ENCODE assay signal across 11 mouse cellular contexts in the genomic region with DNA sequence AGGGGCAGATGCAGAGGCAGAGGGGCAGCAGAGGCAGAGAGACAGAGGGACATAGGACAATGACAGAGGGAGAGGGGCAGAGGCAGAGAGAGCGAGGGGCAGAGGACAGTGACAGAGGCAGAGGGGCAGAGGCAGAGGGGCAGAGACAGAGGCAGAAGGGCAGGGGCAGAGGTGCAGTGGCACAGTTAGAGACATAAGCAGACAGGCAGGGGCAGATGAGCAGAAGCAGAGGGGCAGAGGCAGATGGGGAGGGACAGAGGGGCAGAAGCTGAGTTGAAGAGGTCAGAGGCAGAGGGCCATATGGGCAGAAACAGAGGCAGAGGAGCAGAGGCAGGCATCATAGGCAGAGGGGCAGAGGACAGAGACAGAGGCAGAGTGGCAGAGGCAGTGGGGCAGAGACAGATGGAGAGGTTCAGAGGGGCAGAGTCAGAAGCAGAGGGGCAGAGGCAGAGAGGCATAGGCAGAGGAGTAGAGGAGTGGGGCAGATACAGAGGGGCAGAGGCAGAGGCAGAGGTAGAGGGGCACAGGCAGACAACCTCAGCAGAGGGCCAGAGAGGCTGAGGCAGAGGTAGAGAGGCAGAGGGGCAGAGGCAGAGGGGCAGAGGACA. TPM values are rescaled to one million over a fixed set of nuclear protein-coding genes. Genes with fewer than 3 reads are reported as not detected.
A peak's percentile ranks its signal among the peaks of the same experiment; 100 is the strongest.
DNase-seq lines count a peak whose midpoint lies in the region; ATAC-seq and TF ChIP-seq lines count a peak whose summit lies in the region.
"Had no signal": no experiment of that assay in that cellular context is flagged by ENCODE, and none has a peak within 500 bp of the region (broad histone marks: within the 10 kb centered on the region; RNA-seq: fewer than 3 reads in every experiment).

No protein-coding gene starts in this region.

- H3K9ac ChIP-seq in heart, embryonic 13.5 days = no peak overlapping the region
- no peak overlapping the region for H3K9ac ChIP-seq in forebrain, embryonic 12.5 days
- H3K9ac ChIP-seq in hindbrain, postnatal 0 days (replicated peaks; ENCODE audit: low read length) = no peak overlapping the region
- no peak overlapping the region for H3K9ac ChIP-seq in midbrain, embryonic 16.5 days (ENCODE audit: low read depth, low read length)

- WGBS in heart, embryonic 13.5 days = 67% methylated on average over 1 of the region's 1 CpGs
- 75% methylated on average over 1 of the region's 1 CpGs for WGBS in forebrain, embryonic 12.5 days
- WGBS in hindbrain, postnatal 0 days = 85% methylated on average over 1 of the region's 1 CpGs
- WGBS in midbrain, embryonic 16.5 days = 83% methylated on average over 1 of the region's 1 CpGs

- no peak for DNase-seq in heart, postnatal 14 days
- DNase-seq in hindbrain, postnatal 0 days (ENCODE audit: low spot score) = no peak
- no peak for DNase-seq in right cerebral cortex, postnatal 10 days (ENCODE audit: low spot score in 2 of 2)
- no peak for DNase-seq in gastrocnemius, adult 8-10 months (ENCODE audit: low spot score in 2 of 2)
- no peak for DNase-seq in right cerebral cortex, adult 18-20 months
- DNase-seq: cerebellum, adult 2 months; gastrocnemius, postnatal 10 days had no signal

- H3K27ac ChIP-seq in heart, embryonic 13.5 days (replicated peaks) = no peak overlapping the region
- no peak overlapping the region for H3K27ac ChIP-seq in forebrain, embryonic 12.5 days
- no peak overlapping the region for H3K27ac ChIP-seq in hindbrain, postnatal 0 days
- H3K27ac ChIP-seq in midbrain, embryonic 16.5 days (ENCODE audit: low read length) = no peak overlapping the region

- peak; percentile 42; the same call in 1 of the 2 replicates for ATAC-seq in heart, embryonic 13.5 days (ENCODE audit: extremely low read depth, insufficient number of reproducible peaks, low FRiP score, low TSS enrichment)
- ATAC-seq in forebrain, embryonic 12.5 days (ENCODE audit: low FRiP score) = peak; percentile 53; the same call in 1 of the 2 replicates
- ATAC-seq in hindbrain, postnatal 0 days = peak; percentile 63
- peak; percentile 58 for ATAC-seq in midbrain, embryonic 16.5 days

- H3K27me3 ChIP-seq in heart, embryonic 13.5 days (replicated peaks) = peaks cover 54% of the 10 kb centered on the region
- H3K27me3 ChIP-seq in forebrain, embryonic 12.5 days = peaks cover 56% of the 10 kb centered on the region
- no peaks in the 10 kb centered on the region; the same call in 1 of the 2 replicates for H3K27me3 ChIP-seq in hindbrain, postnatal 0 days (ENCODE audit: insufficient read depth, low read length)
- no peaks in the 10 kb centered on the region for H3K27me3 ChIP-seq in midbrain, embryonic 16.5 days (ENCODE audit: control insufficient read depth, insufficient read depth, low read depth, low read length)
- H3K27me3 ChIP-seq: CH12.LX had no signal

- intact Hi-C loops in heart, postnatal 14 days (cut with DNase I) = no loop called here

- TF ChIP-seq CTCF in hindbrain, postnatal 0 days (IDR thresholded peaks at IDR 0.05; ENCODE audit: low read depth) = no peak

- no peak overlapping the region for H3K4me3 ChIP-seq in heart, embryonic 13.5 days
- no peak overlapping the region for H3K4me3 ChIP-seq in forebrain, embryonic 12.5 days (replicated peaks)
- no peak overlapping the region for H3K4me3 ChIP-seq in hindbrain, postnatal 0 days (ENCODE audit: low read length)
- H3K4me3 ChIP-seq in midbrain, embryonic 16.5 days (ENCODE audit: low read depth, low read length) = no peak overlapping the region

- no peaks in the 10 kb centered on the region for H3K4me1 ChIP-seq in heart, embryonic 13.5 days
- no peaks in the 10 kb centered on the region for H3K4me1 ChIP-seq in forebrain, embryonic 12.5 days
- no peaks in the 10 kb centered on the region for H3K4me1 ChIP-seq in hindbrain, postnatal 0 days (ENCODE audit: insufficient read depth, low read length)
- no peaks in the 10 kb centered on the region for H3K4me1 ChIP-seq in midbrain, embryonic 16.5 days (ENCODE audit: control insufficient read depth, insufficient read depth, low read length)

- no peak overlapping the region for H3K4me2 ChIP-seq in heart, embryonic 13.5 days
- H3K4me2 ChIP-seq in forebrain, embryonic 12.5 days = no peak overlapping the region
- no peak overlapping the region for H3K4me2 ChIP-seq in hindbrain, postnatal 0 days (ENCODE audit: low read depth, low read length)
- no peak overlapping the region for H3K4me2 ChIP-seq in midbrain, embryonic 16.5 days (ENCODE audit: low read length)

- no peaks in the 10 kb centered on the region for H3K9me3 ChIP-seq in heart, embryonic 13.5 days
- H3K9me3 ChIP-seq in forebrain, embryonic 12.5 days = no peaks in the 10 kb centered on the region
- H3K9me3 ChIP-seq in hindbrain, postnatal 0 days (ENCODE audit: low read length) = no peaks in the 10 kb centered on the region
- no peaks in the 10 kb centered on the region for H3K9me3 ChIP-seq in midbrain, embryonic 16.5 days (replicated peaks; ENCODE audit: control insufficient read depth, low read length, poor library complexity, severe bottlenecking)

- H3K36me3 ChIP-seq in heart, embryonic 13.5 days = no peaks in the 10 kb centered on the region
- H3K36me3 ChIP-seq in forebrain, embryonic 12.5 days (replicated peaks) = no peaks in the 10 kb centered on the region
- no peaks in the 10 kb centered on the region; the same call in 1 of the 2 replicates for H3K36me3 ChIP-seq in hindbrain, postnatal 0 days (ENCODE audit: insufficient read depth, low read length)
- H3K36me3 ChIP-seq in midbrain, embryonic 16.5 days (ENCODE audit: control insufficient read depth, insufficient read depth, low read length) = no peaks in the 10 kb centered on the region

RNA-seq across cellular contexts. Expression of gene Atg4a, which starts 40.3 kb away (rescaled TPM):
- polyA plus RNA-seq in heart, embryonic 13.5 days (2015; fragmentation: Nextera tagmentation; extraction: Ambion mirVana) = 11.9 and 14.3 TPM in 2 replicates
- 10 to 100 TPM; 10.8 to 12.8 TPM for total RNA-seq in heart, postnatal 14 days (2021)
- polyA plus RNA-seq in forebrain, embryonic 12.5 days (2016; fragmentation: Nextera tagmentation; extraction: Ambion mirVana) = 12.3 and 13.8 TPM in 2 replicates
- 4.8 and 20.7 TPM in 2 replicates for total RNA-seq in hindbrain, postnatal 0 days (2014; rRNA removed)
- 11.9 and 14.1 TPM in 2 replicates for polyA plus RNA-seq in hindbrain, postnatal 0 days (2015; fragmentation: Nextera tagmentation; extraction: Ambion mirVana)
- 8.1 and 8.9 TPM in 2 replicates for polyA plus RNA-seq in midbrain, embryonic 16.5 days (2015; fragmentation: Nextera tagmentation; extraction: Ambion mirVana)
- 10 to 100 TPM; 18.2 to 29.3 (median 24.1) TPM for total RNA-seq in gastrocnemius, adult 8-10 months (2022)

RNA-seq across cellular contexts. Expression of gene Psmd10, which starts 40.5 kb away (rescaled TPM):
- 30.4 and 39.4 TPM in 2 replicates for polyA plus RNA-seq in heart, embryonic 13.5 days (2015; fragmentation: Nextera tagmentation; extraction: Ambion mirVana)
- 10 to 100 TPM; 13.5 to 13.6 TPM for total RNA-seq in heart, postnatal 14 days (2021)
- polyA plus RNA-seq in forebrain, embryonic 12.5 days (2016; fragmentation: Nextera tagmentation; extraction: Ambion mirVana) = 39.4 and 41.1 TPM in 2 replicates
- total RNA-seq in hindbrain, postnatal 0 days (2014; rRNA removed) = 9.1 and 14.3 TPM in 2 replicates
- polyA plus RNA-seq in hindbrain, postnatal 0 days (2015; fragmentation: Nextera tagmentation; extraction: Ambion mirVana) = 35.0 and 37.8 TPM in 2 replicates
- polyA plus RNA-seq in midbrain, embryonic 16.5 days (2015; fragmentation: Nextera tagmentation; extraction: Ambion mirVana) = 44.6 and 47.0 TPM in 2 replicates
- total RNA-seq in gastrocnemius, adult 8-10 months (2022) = 10 to 100 TPM in 3 of 4 experiments, 1 to 10 TPM in 1; 9.9 to 12.5 (median 11.1) TPM
